Mouse (Mus musculus): ENCODE results near the gene Pofut2. TPM values are rescaled to one million over a fixed set of nuclear protein-coding genes. Genes with fewer than 3 reads are reported as not detected.

Pofut2 gene
- 39.9 TPM for polyA plus RNA-seq (2014; fragmentation: Illumina TruSeq; extraction: RNeasy Lipid Tissue Mini Kit (QIAGEN cat#74804); ENCODE audit: low read depth, low replicate concordance)

GRCm38 (mm10) chr10:77258704-77259621 lies at the start of gene Pofut2:
Gene Pofut2, plus strand, starts transcription at chr10:77259218.

Other genes starting within 250 kb of the Pofut2 start
- gene Slc19a1, start 227.0 kb upstream of the Pofut2 start, polyA plus RNA-seq (2014; fragmentation: Illumina TruSeq; extraction: RNeasy Lipid Tissue Mini Kit (QIAGEN cat#74804); ENCODE audit: low read depth, low replicate concordance): 20.1 TPM
- gene Col18a1, start 92.7 kb upstream of the Pofut2 start, polyA plus RNA-seq (2014; fragmentation: Illumina TruSeq; extraction: RNeasy Lipid Tissue Mini Kit (QIAGEN cat#74804); ENCODE audit: low read depth, low replicate concordance): 72.5 TPM
- 9.5 TPM for gene Adarb1, start 159.1 kb downstream of the Pofut2 start, polyA plus RNA-seq (2014; fragmentation: Illumina TruSeq; extraction: RNeasy Lipid Tissue Mini Kit (QIAGEN cat#74804); ENCODE audit: low read depth, low replicate concordance)